Mouse (Mus musculus) embryonic facial prominence, embryonic 11.5 days (tissue): ENCODE data around the gene H2afy. TPM values are rescaled to one million over a fixed set of nuclear protein-coding genes. Genes with fewer than 3 reads are reported as not detected.

ENCODE experiments used
- ATAC-seq: fragments of 200-750 bp; cut with Nextera tagmentation; replicated peaks from 2 replicates; pipeline ENCODE4 v1.8.0; 2017; ENCODE audit warnings: low read depth; ENCODE audit not compliant: insufficient number of reproducible peaks, low FRiP score, low TSS enrichment
- DNase-seq: peaks from one replicate; pipeline ENCODE4 v3.0.0-alpha.2; 2015; ENCODE audit warnings: low spot score
- H3K27ac ChIP-seq: fragments of 300-500 bp; sonication (generic); replicated peaks from 2 replicates; pipeline ENCODE4 v1.5.1; 2014; ENCODE audit warnings: mild to moderate bottlenecking, low read depth, low read length, control low read depth
- H3K27me3 ChIP-seq: fragments of 300-500 bp; sonication (generic); 2 replicates; pipeline ENCODE4 v1.6.1; 2014; ENCODE audit warnings: mild to moderate bottlenecking, low read length, moderate library complexity, mixed read lengths; ENCODE audit not compliant: control insufficient read depth, insufficient read depth
- H3K36me3 ChIP-seq: fragments of 300-500 bp; sonication (generic); replicated peaks from 2 replicates; pipeline ENCODE4 v1.6.1; 2014; ENCODE audit warnings: low read depth, mild to moderate bottlenecking, low read length, moderate library complexity, mixed read lengths; ENCODE audit not compliant: control insufficient read depth, insufficient read depth
- H3K4me1 ChIP-seq: fragments of 300-500 bp; sonication (generic); 2 replicates; pipeline ENCODE4 v1.6.1; 2014; ENCODE audit warnings: low read length, mixed read lengths; ENCODE audit not compliant: control insufficient read depth, insufficient read depth
- H3K4me2 ChIP-seq: fragments of 300-500 bp; sonication (generic); 2 replicates; pipeline ENCODE4 v1.6.1; 2014; ENCODE audit warnings: low read depth, mild to moderate bottlenecking, control low read depth, low read length, moderate library complexity
- H3K4me3 ChIP-seq: fragments of 300-500 bp; sonication (generic); 2 replicates; pipeline ENCODE4 v1.5.1; 2014; ENCODE audit warnings: low read depth, low read length, control low read depth
- H3K9ac ChIP-seq: fragments of 300-500 bp; sonication (generic); replicated peaks from 2 replicates; pipeline ENCODE4 v1.6.1; 2014; ENCODE audit warnings: mild to moderate bottlenecking, control low read depth, low read length
- H3K9me3 ChIP-seq: fragments of 300-500 bp; sonication (generic); replicated peaks from 2 replicates; pipeline ENCODE4 v1.6.1; 2016; ENCODE audit warnings: mild to moderate bottlenecking, low read length, inconsistent platforms, mixed read lengths; ENCODE audit not compliant: control insufficient read depth
- WGBS: fragments of 180-500 bp; shearing (Covaris S2); extraction: QIAGEN DNeasy Blood & Tissue Kit; methylation state at CpG from one replicate; pipeline ENCODE4 v1.1.7; 2014; 5-methylcytosine and 5-hydroxymethylcytosine counted together
- polyA plus RNA-seq: library from polyadenylated mRNA; unstranded; fragments of >200 nt; fragmentation: Nextera tagmentation; extraction: Ambion mirVana; gene quantifications from 2 replicates; pipeline ENCODE4 v1.2.1, GENCODE M21; 2014

H2afy gene
- polyA plus RNA-seq, 1 experiment from 2014 or later, result 651 TPM

DNA sequence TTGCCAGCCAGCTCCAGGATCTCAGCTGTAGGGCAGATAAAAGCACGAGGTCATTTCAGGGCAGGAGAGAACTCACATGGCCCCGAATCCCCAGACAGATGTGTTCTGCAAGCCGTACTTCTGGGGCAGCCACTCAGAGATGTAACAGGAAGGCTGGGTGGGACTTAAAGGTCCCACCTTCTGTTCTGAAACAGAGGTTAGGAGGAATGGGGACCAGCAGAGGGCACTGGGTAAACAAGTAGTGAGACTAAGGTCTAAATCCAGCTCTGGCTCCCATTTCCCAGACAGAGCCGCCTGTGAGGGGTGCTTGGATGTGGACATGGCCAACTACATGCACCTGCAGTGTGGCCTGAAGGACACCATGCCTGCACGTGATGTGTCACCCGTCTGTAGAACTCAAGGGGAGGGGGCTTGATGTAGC, 31.2 kb downstream of the H2afy start:
- Histone ChIP-seq H3K4me2 (no peak overlapping the region), H3K9me3 (no peaks in the 10 kb centered on the region), H3K36me3 (peaks cover 8% of the 10 kb centered on the region), H3K27ac (no peak overlapping the region), H3K27me3 (no peaks in the 10 kb centered on the region), H3K4me3 (no peak overlapping the region), H3K4me1 (peaks cover 3% of the 10 kb centered on the region), H3K9ac (no peak overlapping the region)
- 81% methylated on average over 6 of the region's 6 CpGs for WGBS
- no peak for DNase-seq
- ATAC-seq, result no peak

DNA sequence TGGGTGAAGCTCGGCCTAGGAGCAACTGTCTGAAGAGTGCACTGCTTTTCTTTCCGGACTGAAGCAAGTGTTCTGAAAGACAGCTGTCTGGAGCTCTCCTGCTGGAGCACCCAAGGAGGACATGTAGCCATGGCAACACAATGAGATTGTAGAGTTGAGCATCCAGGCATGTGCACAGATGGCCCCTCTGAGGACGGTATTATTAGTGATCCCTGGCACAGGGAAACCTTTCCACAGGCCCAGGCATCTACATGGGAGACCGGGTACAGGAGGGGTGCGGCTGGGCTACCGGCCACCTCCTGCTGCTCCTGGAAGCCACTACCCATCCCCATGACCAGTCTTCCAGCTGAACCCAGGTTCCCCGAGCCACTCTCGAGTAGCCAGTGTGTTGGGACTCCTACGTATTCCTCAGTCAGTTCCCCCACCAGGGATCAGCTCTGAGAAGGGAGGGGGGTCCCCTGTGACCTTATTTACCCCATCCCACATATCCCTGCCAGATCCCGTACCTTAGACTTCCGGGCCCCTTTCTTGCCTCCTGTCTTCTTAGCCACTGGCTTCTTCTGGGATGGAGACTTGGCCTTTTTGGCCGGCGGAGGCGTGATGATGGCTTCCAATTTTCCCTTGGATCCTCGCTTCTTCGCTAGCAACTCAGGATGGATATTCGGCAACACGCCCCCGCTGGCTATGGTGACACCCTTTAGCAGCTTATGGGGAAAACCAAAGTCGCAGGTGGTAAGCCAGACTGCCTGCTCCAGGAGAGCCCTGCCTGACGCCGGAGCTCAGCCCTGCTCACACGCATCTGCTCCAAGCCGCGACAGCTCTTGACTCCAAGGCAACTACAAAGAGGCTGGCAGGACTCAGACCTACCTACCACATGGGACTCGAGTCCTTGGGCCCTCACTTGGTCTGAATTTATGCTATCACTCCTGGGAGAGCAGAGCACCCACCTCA, 32.1 kb downstream of the H2afy start:
- Histone ChIP-seq H3K36me3 (peaks cover 8% of the 10 kb centered on the region), H3K27ac (no peak overlapping the region; the same call in 1 of the 2 replicates), H3K4me1 (no peaks in the 10 kb centered on the region; the same call in 1 of the 2 replicates), H3K9ac (no peak overlapping the region), H3K4me3 (no peak overlapping the region), H3K27me3 (no peaks in the 10 kb centered on the region), H3K4me2 (no peak overlapping the region), H3K9me3 (no peaks in the 10 kb centered on the region)
- DNase-seq, result no peak
- no peak for ATAC-seq
- WGBS, result 91% methylated on average over 26 of the region's 26 CpGs

DNA sequence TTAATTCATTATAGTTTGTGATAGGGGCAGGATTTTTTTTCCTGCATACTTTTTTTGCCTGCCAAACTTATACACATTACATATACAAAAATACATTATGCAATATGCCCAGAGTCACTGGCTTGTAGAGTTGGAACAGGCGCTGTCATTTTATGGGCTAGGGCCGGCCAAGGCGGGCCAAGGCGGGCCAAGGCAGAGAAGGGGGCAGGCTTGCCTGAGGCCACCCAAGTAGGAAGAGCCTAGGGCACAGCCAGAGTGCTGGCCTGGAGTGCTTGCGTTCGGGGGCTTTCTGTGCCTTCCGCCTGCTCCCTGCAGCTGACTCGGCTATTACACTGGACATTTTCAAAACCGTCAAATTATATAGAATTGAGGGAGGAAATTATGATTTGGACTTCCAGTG, 34.0 kb downstream of the H2afy start:
- 65% methylated on average over 9 of the region's 9 CpGs for WGBS
- H3K4me1 ChIP-seq, result no peaks in the 10 kb centered on the region; the same call in 1 of the 2 replicates
- H3K27me3 ChIP-seq, result no peaks in the 10 kb centered on the region
- H3K4me3 ChIP-seq, result no peak overlapping the region
- no peaks in the 10 kb centered on the region for H3K9me3 ChIP-seq
- ATAC-seq (no peak; the same call in 1 of the 2 replicates), DNase-seq (no peak)
- H3K9ac ChIP-seq, result no peak overlapping the region
- H3K27ac ChIP-seq, result no peak overlapping the region
- H3K4me2 ChIP-seq, result no peak overlapping the region
- H3K36me3 ChIP-seq, result peaks cover 8% of the 10 kb centered on the region

DNA sequence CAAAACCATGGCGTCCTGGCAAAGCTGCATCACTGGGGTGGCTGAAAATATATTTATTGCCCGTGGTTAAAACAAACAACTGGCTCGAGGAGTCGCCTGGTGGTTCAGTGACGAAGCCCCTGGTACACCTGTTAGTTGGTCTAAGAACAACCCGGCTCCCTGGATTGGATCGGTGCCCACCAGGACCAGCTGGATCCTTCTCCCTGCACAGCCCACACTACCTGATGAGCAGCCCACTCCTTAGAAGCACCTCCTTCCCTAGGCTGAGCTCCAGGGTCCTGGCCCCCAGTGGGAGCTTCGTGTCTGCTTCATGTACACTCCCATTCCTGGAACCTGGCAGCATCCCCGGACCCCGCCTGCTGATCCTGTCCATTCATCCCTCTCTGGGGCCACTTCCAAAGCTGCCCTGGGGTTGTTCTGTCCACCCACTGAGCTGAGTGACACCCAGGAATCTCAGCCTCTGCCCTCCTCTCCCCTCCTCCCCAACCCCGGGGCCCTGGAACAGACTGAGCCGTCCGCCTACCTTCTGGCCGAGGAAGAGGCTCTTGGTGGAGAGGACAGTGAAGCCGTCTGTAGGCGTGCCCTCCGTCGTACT, 40.5 kb downstream of the H2afy start:
- Histone ChIP-seq H3K9me3 (no peaks in the 10 kb centered on the region), H3K4me3 (no peak overlapping the region), H3K27me3 (no peaks in the 10 kb centered on the region), H3K36me3 (peaks cover 5% of the 10 kb centered on the region), H3K4me2 (no peak overlapping the region), H3K27ac (no peak overlapping the region), H3K9ac (no peak overlapping the region), H3K4me1 (no peaks in the 10 kb centered on the region)
- DNase-seq (no peak), ATAC-seq (no peak)
- 91% methylated on average over 18 of the region's 18 CpGs for WGBS

DNA sequence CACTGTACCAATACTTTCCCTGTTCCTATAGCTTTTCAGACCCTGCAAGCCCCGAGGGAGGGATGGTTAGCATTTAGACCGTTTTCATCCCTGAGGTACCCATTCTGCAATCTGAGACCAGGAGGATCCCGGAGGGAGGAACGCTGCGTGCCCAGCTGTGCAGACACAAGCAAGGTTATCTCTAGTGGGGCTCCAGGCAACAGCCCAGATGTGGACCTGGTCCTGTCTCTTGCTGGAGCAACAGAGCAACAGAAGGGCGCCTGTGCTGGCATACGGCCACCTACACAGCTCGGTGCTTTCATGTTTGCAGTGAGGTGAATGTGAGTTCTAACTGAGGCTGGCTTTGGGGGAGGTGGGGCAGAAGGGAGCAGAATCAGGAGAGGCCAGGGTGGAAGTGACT, 41.6 kb downstream of the H2afy start:
- no peak for DNase-seq
- Histone ChIP-seq H3K9me3 (no peaks in the 10 kb centered on the region), H3K36me3 (peaks cover 5% of the 10 kb centered on the region), H3K27ac (no peak overlapping the region), H3K4me2 (no peak overlapping the region), H3K4me1 (no peaks in the 10 kb centered on the region), H3K9ac (no peak overlapping the region), H3K27me3 (no peaks in the 10 kb centered on the region), H3K4me3 (no peak overlapping the region)
- WGBS, result 79% methylated on average over 8 of the region's 8 CpGs
- ATAC-seq, result no peak

DNA sequence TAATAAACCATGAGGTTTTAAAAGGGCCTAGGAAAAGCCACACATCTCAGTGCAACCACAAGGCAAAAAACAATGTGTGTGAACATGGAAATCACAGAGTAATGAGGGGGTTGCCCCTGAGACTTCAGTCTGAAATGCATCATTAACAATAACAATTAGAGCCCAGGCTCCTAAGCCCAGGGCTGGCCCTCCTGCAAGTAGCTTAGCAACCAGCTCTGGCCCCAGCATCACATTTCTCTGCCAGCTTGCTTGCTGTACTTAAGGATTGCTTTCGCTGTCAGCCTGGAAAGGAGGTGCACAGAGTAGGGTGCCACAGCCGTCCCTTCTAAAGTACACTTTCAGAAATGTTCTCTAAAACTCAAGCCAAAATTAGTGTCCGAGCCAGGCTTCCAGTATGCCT, 42.5 kb downstream of the H2afy start:
- DNase-seq (no peak), ATAC-seq (no peak)
- WGBS, result 91% methylated on average over 3 of the region's 3 CpGs
- H3K27me3 ChIP-seq, result no peaks in the 10 kb centered on the region
- H3K9me3 ChIP-seq, result no peaks in the 10 kb centered on the region
- H3K36me3 ChIP-seq, result peaks cover 5% of the 10 kb centered on the region
- H3K4me2 ChIP-seq, result no peak overlapping the region
- H3K9ac ChIP-seq, result no peak overlapping the region
- no peak overlapping the region for H3K4me3 ChIP-seq
- H3K4me1 ChIP-seq, result no peaks in the 10 kb centered on the region
- H3K27ac ChIP-seq, result no peak overlapping the region

DNA sequence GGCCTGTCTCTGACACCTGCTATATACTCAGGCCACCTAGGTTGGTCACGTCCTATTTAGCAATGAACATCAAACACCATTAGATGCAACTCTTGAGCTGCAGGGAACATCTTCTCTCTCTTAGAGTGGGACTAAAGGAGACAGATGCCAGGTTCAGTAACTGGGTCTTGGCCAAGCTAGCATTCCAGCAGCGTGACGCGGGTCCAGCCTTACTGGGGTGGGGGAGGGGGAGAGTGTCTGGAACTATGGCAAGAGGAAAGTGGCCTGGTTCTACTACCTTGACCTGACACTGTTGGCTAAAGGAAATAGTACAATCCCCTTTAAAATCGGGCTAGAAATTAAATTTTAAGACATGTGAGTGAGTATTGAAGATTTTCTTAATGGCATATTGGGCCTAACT, 43.6 kb downstream of the H2afy start:
- Histone ChIP-seq H3K4me3 (no peak overlapping the region), H3K27ac (no peak overlapping the region), H3K27me3 (no peaks in the 10 kb centered on the region), H3K9ac (no peak overlapping the region), H3K9me3 (no peaks in the 10 kb centered on the region), H3K4me1 (no peaks in the 10 kb centered on the region), H3K36me3 (peaks cover 5% of the 10 kb centered on the region), H3K4me2 (no peak overlapping the region)
- 86% methylated on average over 5 of the region's 5 CpGs for WGBS
- ATAC-seq (no peak), DNase-seq (no peak)

DNA sequence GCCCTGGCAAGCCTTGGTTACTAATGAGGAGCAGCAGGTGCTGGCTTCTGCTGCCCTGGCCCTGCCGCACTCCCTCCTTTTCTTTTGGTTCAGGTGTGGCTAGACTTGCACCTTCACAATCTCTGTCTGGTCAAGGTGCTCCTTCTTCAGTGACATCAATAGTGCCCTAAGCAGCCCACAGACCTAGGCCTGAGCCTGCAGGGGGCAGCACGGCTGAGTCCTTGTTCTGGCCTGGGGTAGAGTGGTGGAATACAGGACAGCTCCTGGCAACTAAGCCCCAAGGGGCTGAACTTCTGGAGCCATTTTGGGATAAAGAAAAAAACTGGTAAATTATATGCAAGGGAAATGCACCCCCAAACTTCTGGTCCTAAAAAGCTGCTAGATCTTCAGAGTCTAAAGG, 45.6 kb downstream of the H2afy start:
- peaks cover 4% of the 10 kb centered on the region for H3K36me3 ChIP-seq
- WGBS, result 85% methylated on average over 2 of the region's 2 CpGs

More for the DNA sequence above, 45.6 kb downstream of the H2afy start:
- Histone ChIP-seq H3K9ac (no peak overlapping the region), H3K4me3 (no peak overlapping the region), H3K4me1 (no peaks in the 10 kb centered on the region), H3K27me3 (no peaks in the 10 kb centered on the region), H3K27ac (no peak overlapping the region), H3K9me3 (no peaks in the 10 kb centered on the region), H3K4me2 (no peak overlapping the region)
- no peak for ATAC-seq
- DNase-seq, result no peak
